Mouse (Mus musculus) central nervous system, embryonic 14 days (tissue): ENCODE results near the gene Kars. TPM values are rescaled to one million over a fixed set of nuclear protein-coding genes. Genes with fewer than 3 reads are reported as not detected.

Source experiments
- polyA plus RNA-seq: library from polyadenylated mRNA; depleted of rRNA; stranded (reverse); fragments of >200 nt; gene quantifications from 2 replicates; pipeline ENCODE4 v1.2.3, GENCODE M21; 2012; rRNA removed

Gene Kars
- 111 and 113 TPM in 2 replicates for polyA plus RNA-seq

GRCm38 (mm10) chr8:112010997-112011815 lies at the start of gene Kars, which contains the start of gene Terf2ip:
Gene Kars (minus strand): TSS chr8:112011323.
Gene Terf2ip (plus strand): TSS chr8:112011398.

DNA sequence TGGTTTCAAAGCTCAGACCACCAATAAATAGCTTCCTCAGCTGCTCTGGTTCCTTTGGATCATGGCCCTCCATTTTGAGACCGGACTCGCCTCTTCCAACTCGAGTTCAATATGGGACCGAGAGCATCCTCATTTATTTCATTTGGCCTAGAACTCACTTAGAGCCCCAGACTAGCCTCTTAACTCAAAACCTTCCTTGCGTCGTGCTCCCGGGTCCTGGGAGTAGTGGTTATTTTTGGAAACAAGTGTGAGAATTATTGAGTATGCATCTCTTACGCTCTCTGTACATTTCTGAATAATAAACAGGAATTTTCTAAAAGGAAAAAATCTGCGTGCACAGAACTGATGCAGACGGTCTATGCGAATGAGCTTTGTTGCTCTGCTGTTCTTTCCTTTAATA lies 3.8 kb upstream of the Kars start, which contains the start of gene Gm6793:
Gene Gm6793 (minus strand): TSS at position 101 of the 400 bp plus-strand sequence.

GRCm38 (mm10) chr8:111992013-111992702 lies 19.0 kb downstream of the Kars start, which contains the start of gene Adat1:
Gene Adat1 (minus strand): TSS chr8:111992302.

Other genes with a start within 250 kb of the Kars start
- gene Cfdp1, start 157.0 kb downstream of the Kars start, polyA plus RNA-seq: 123 and 125 TPM in 2 replicates
- 3.4 and 4.0 TPM in 2 replicates for gene Tmem170, start 134.6 kb downstream of the Kars start, polyA plus RNA-seq
- 2.2 and 3.4 TPM in 2 replicates for gene Chst5, start 100.9 kb downstream of the Kars start, polyA plus RNA-seq
- 13.6 and 14.6 TPM in 2 replicates for gene Tmem231, start 77.4 kb downstream of the Kars start, polyA plus RNA-seq
- 128 and 145 TPM in 2 replicates for gene Gabarapl2, start 70.6 kb downstream of the Kars start, polyA plus RNA-seq
- gene Adat1, start 19.0 kb downstream of the Kars start, polyA plus RNA-seq: 11.2 and 12.0 TPM in 2 replicates
- gene Terf2ip, start 75 bp upstream of the Kars start, polyA plus RNA-seq: 31.7 and 33.6 TPM in 2 replicates
- gene Gm6793, start 3.7 kb upstream of the Kars start, polyA plus RNA-seq: 0.14 and 0.23 TPM in 2 replicates